Mouse (Mus musculus) myocyte (in vitro differentiated cells): ENCODE measurements at regions not wholly inside any gene's neighbourhood (a gene's known extent, or its start where the extent isn't known, plus 50 kb on each side); places are given as distances from the start of the nearest gene placed in this dataset.

ENCODE experiments used
- CEBPB ChIP-seq: IDR thresholded peaks from 2 replicates; pipeline ENCODE4 v1.6.1; 2011; ENCODE audit warnings: mild to moderate bottlenecking, moderate library complexity; ENCODE audit not compliant: poor library complexity, insufficient read depth, severe bottlenecking
- E2F4 ChIP-seq: IDR thresholded peaks from one replicate; pipeline ENCODE4 v1.6.1; 2011; ENCODE audit warnings: mild to moderate bottlenecking, control low read depth, moderate library complexity; ENCODE audit not compliant: insufficient read depth
- MAX ChIP-seq: IDR thresholded peaks from one replicate; pipeline ENCODE4 v1.6.1; 2011; ENCODE audit warnings: low read depth, mild to moderate bottlenecking, control low read depth
- MYOD1 ChIP-seq, 3 experiments: IDR thresholded peaks; one replicate each; pipeline ENCODE4 v1.6.1; 2011; ENCODE audit warnings: control low read depth in 2 of 3, low read depth in 2 of 3, mild to moderate bottlenecking in 2 of 3, moderate library complexity in 1 of 3; ENCODE audit not compliant: insufficient read length in 2 of 3, control insufficient read depth in 1 of 3
- MYOG ChIP-seq, 3 experiments: IDR thresholded peaks; one replicate each; pipeline ENCODE4 v1.6.1; 2011; ENCODE audit warnings: control low read depth in 2 of 3, low read depth in 2 of 3, mild to moderate bottlenecking in 2 of 3; ENCODE audit not compliant: insufficient read length in 2 of 3, control insufficient read depth in 1 of 3, insufficient read depth in 1 of 3
- POLR2A ChIP-seq: IDR thresholded peaks from one replicate; pipeline ENCODE4 v1.6.1; 2011; ENCODE audit warnings: low read depth, mild to moderate bottlenecking, control low read depth, moderate library complexity; ENCODE audit not compliant: insufficient read length
- REST ChIP-seq: IDR thresholded peaks from one replicate; pipeline ENCODE4 v1.6.1; 2011; ENCODE audit warnings: mild to moderate bottlenecking, control low read depth, moderate library complexity; ENCODE audit not compliant: insufficient read depth, insufficient read length
- SRF ChIP-seq: IDR thresholded peaks from one replicate; pipeline ENCODE4 v1.6.1; 2011; ENCODE audit warnings: low read depth; ENCODE audit not compliant: control insufficient read depth, insufficient read length
- TCF12 ChIP-seq: IDR thresholded peaks from one replicate; pipeline ENCODE4 v1.6.1; 2011; ENCODE audit warnings: mild to moderate bottlenecking, control low read depth; ENCODE audit not compliant: poor library complexity, insufficient read depth, severe bottlenecking
- TCF3 ChIP-seq: IDR thresholded peaks from one replicate; pipeline ENCODE4 v1.6.1; 2011; ENCODE audit warnings: low read depth, control low read depth; ENCODE audit not compliant: insufficient read length
- USF1 ChIP-seq: IDR thresholded peaks from one replicate; pipeline ENCODE4 v1.6.1; 2011; ENCODE audit warnings: low read depth, mild to moderate bottlenecking, control low read depth, moderate library complexity

- TF ChIP-seq POLR2A (no peak), MYOG (IDR thresholded peaks at IDR 0.05; ENCODE audit: control insufficient read depth in 1 of 3, insufficient read depth in 1 of 3, insufficient read length in 2 of 3, low read depth in 2 of 3) (no peak), MYOD1 (IDR thresholded peaks at IDR 0.05; ENCODE audit: control insufficient read depth in 1 of 3, insufficient read length in 2 of 3, low read depth in 2 of 3) (no peak), MAX (no peak), TCF3 (no peak), CEBPB (no peak), REST (no peak), E2F4 (no peak), USF1 (no peak), TCF12 (no peak), SRF (no peak)
Measured at GRCm38 (mm10) chr12:110145379-110145778, 133.5 kb upstream of the Dio3 start.
